Mouse (Mus musculus): ENCODE measurements at regions not wholly inside any gene's neighbourhood (a gene's known extent, or its start where the extent isn't known, plus 50 kb on each side); places are given as distances from the start of the nearest gene placed in this dataset.

DNA sequence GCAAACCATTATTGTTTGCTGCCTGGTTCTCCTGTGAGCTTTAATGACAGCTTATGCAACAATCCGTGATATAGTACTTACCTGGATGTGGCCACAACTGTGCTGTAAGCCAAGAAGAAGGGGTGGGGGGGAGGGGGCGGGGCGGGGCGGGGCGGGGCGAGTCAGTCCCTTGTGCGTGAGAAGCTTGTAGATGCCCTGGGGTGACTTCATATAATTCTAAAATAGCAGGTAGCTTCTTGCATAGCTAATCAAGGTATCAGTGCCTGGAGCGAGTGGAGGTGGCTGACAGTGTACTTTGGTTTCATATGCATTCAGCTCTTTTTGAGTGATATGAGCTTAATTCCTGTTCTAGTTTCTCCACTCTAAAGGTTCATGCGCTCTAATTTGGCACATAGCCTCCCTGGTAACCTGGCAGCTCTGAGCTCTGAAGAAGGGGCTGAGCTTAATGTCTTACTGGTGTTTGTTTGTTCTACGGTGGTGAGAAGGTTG lies 280.8 kb downstream of the Klf5 start:
- no peak for DNase-seq (ENCODE audit: low read depth, low spot score)
- CTCF ChIA-PET: interaction anchor here (0.7 to 2.2 kb wide), 4 partner anchors 11 to 281 kb away, joined by 3 to 9 read pairs (median 4); partner anchors contain the start of gene Klf5
- H3K27me3 ChIP-seq: no peaks in the 10 kb centered on the region
- ATAC-seq: no peak
- no peak for TF ChIP-seq CTCF (IDR thresholded peaks at IDR 0.05)
- POLR2A ChIA-PET: interaction anchor here (0.7 kb wide), 1 partner anchor 137 kb away, joined by 3 read pairs; no protein-coding TSS in a partner anchor
- in situ Hi-C loops (cut with MboI; ENCODE audit: low pct_unique_long_range_greater_than_20kb): no loop called here

DNA sequence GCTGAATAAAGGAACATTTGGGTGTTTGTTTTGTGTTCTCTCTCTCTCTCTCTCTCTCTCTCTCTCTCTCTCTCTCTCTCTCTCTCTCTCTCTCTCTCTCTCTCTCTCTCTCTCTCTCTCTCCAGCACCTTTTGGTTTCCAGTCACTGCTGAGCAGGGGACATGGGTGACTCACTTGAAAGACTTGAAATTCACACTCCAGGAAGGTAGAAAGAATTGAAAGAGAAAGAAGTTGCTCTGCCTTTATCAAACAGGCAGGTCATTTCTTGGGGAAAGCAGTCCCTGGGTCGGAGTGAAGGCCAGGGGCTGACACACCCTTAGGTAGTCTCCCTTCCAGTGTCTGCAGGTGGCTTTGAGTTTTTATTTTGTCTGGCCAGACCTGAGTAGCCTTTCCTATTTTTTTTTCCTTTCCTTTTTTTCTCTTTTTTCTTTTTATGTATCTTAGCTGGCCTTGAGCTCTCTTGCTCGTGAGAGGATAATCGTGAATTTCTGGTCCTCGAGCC lies 281.3 kb downstream of the Klf5 start:
- no peak for DNase-seq (ENCODE audit: low read depth, low spot score)
- no peaks in the 10 kb centered on the region for H3K27me3 ChIP-seq
- CTCF ChIA-PET: interaction anchor here (1.2 to 2.2 kb wide), 2 partner anchors 11 to 43 kb away, joined by 3 to 9 read pairs; no protein-coding TSS in a partner anchor
- TF ChIP-seq CTCF (IDR thresholded peaks at IDR 0.05): no peak
- POLR2A ChIA-PET: no interaction called here
- in situ Hi-C loops (cut with MboI; ENCODE audit: low pct_unique_long_range_greater_than_20kb): no loop called here
- ATAC-seq: no peak

DNA sequence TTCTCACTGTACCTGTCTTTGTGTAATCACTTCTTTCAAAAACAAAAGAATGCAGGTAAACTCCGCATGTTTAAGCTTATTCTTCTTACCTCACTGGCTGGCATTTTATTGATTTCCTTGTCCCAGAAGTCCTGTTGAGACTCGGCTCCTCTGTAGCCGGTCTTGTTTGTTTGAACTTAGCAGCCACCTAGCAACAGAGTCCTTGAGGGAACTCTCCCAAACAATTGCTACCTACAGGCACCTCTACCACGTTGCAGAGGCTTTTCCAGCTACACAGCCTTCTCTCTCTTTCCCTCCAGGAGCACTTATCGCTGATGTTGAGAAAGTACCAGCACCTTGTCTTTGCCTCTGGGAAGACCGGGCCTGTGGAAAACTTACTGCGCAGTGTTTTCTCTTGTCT lies 285.7 kb downstream of the Klf5 start:
- DNase-seq (ENCODE audit: low read depth, low spot score) (no peak), ATAC-seq (no peak)
- ChIA-PET POLR2A (no interaction called here), CTCF (no interaction called here)
- TF ChIP-seq CTCF (IDR thresholded peaks at IDR 0.05): no peak
- in situ Hi-C loops (cut with MboI; ENCODE audit: low pct_unique_long_range_greater_than_20kb): no loop called here
- no peaks in the 10 kb centered on the region for H3K27me3 ChIP-seq

DNA sequence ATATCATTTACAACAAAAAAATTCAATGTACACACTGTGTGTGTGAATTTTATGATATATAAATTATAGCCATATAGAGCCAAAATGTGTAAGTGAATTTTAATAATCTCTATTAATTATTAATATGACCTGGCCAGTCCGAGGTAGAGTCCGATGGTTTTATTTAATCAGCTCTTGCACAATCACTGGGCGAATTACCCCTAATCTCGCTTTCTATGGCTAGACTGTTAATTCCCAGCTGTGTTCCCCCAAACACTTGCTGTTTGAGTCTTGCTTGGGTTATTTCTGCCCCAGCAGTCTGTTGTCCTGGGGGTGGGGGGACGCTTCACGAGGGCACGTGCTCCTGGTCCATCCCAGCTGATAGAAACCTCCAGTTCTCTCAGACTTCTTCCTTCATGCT lies 287.5 kb downstream of the Klf5 start:
- no peak for TF ChIP-seq CTCF (IDR thresholded peaks at IDR 0.05)
- DNase-seq (ENCODE audit: low read depth, low spot score): no peak
- in situ Hi-C loops (cut with MboI; ENCODE audit: low pct_unique_long_range_greater_than_20kb): no loop called here
- POLR2A ChIA-PET: no interaction called here
- H3K27me3 ChIP-seq: no peaks in the 10 kb centered on the region
- no peak for ATAC-seq
- CTCF ChIA-PET: interaction anchor here (1.4 kb wide), 2 partner anchors 10 to 11 kb away, joined by 3 to 4 read pairs; no protein-coding TSS in a partner anchor

DNA sequence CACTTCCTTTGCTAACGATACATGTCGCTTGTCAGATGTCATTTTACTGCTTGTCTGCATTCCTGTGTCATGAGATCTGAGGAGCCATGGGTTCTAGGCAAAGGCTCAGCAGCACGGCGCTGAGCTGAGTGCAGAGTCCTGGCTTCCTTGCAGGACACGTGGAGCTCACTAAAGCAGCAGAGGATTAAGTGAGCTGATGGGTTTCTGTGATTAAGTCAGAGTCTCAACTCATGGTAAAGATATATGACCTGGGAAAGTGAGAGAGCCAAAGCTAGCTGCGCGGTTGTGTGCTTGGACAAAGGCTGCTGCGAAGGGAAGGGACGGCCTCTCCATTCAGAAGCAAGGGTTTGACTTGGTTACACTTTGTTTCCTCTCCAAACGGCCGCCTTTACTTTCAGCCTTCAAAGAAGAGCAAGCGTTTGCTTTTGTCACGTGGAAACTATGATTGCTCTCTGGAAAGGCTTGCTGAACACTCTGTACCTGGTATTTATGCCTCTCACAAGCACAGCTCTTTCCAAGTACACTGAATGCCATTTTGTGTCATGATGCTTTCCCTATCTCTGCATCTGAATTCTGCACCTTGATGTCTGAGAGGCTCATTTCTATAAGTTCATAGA lies 292.5 kb downstream of the Klf5 start:
- ChIA-PET CTCF (interaction anchor here (1.4 to 2.5 kb wide), 2 partner anchors 12 to 15 kb away, joined by 3 to 9 read pairs; no protein-coding TSS in a partner anchor), POLR2A (no interaction called here)
- no peaks in the 10 kb centered on the region for H3K27me3 ChIP-seq
- in situ Hi-C loops (cut with MboI; ENCODE audit: low pct_unique_long_range_greater_than_20kb): no loop called here
- TF ChIP-seq CTCF (IDR thresholded peaks at IDR 0.05): no peak
- ATAC-seq: no peak
- DNase-seq (ENCODE audit: low read depth, low spot score): no peak

DNA sequence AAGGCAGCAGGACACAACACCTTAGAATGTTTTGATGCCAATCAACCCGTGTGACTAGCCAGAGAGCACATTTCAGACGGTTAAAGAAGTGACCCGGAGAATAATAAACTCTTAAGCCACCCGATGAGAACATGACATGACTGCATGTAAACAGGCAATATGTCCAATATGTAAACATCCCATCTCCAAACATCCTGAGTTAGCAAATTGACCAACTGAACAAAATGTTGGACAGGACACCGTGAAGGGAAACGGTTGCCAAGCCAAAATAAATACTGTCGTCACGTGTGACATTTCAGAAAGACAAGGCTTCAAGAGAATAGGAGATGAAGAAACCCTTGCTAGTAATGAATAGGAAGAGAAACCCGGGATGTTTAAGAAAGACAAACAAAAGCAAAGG lies 294.4 kb downstream of the Klf5 start:
- in situ Hi-C loops (cut with MboI; ENCODE audit: low pct_unique_long_range_greater_than_20kb): no loop called here
- POLR2A ChIA-PET: no interaction called here
- ATAC-seq (no peak), DNase-seq (ENCODE audit: low read depth, low spot score) (no peak)
- no peak for TF ChIP-seq CTCF (IDR thresholded peaks at IDR 0.05)
- H3K27me3 ChIP-seq: no peaks in the 10 kb centered on the region
- CTCF ChIA-PET: no interaction called here

DNA sequence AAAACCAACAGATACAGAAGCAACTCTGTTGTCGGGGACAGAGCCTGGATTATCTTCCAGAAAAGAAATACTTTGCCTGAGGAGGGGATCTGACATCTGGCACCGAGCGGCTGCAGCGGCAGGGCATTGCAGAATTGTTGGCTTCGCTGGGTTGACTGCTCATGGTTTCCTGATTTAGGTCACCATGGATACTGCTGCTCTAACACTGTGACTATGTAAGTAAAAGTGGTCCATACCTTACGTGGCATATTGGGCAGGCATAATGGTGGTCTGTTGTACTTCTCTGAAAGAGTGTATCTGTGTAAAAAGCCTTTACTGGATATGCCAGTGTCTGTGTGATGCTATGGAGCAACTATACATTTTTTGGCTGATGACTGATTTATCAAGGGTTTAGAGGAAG lies 295.4 kb downstream of the Klf5 start:
- in situ Hi-C loops (cut with MboI; ENCODE audit: low pct_unique_long_range_greater_than_20kb): no loop called here
- ATAC-seq (no peak), DNase-seq (ENCODE audit: low read depth, low spot score) (no peak)
- TF ChIP-seq CTCF (IDR thresholded peaks at IDR 0.05): no peak
- H3K27me3 ChIP-seq: no peaks in the 10 kb centered on the region
- POLR2A ChIA-PET: no interaction called here
- CTCF ChIA-PET: no interaction called here

DNA sequence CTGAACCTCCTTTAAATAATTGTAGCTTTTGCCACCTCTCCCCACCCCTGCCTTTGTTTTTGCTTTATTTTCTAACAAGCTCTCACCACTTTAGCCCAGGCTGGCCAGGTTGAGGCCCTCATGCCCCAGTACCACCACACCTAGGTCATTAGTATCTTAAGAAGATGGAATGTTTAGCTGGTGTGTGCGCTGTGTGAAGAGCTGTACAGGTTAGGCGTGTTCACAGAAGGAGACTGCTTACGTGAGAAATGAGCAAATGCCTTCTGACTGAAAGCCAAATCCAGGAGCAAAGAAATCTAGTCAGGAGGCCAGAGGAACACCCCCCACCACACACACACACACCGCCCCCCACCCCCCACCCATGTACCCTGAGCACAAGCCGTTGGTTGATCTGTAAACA lies 303.4 kb downstream of the Klf5 start:
- TF ChIP-seq CTCF (IDR thresholded peaks at IDR 0.05): no peak
- ATAC-seq: no peak
- no peaks in the 10 kb centered on the region for H3K27me3 ChIP-seq
- in situ Hi-C loops (cut with MboI; ENCODE audit: low pct_unique_long_range_greater_than_20kb): no loop called here
- CTCF ChIA-PET: interaction anchor here (0.6 to 1.0 kb wide), 2 partner anchors 29 to 289 kb away, joined by 3 read pairs; no protein-coding TSS in a partner anchor
- POLR2A ChIA-PET: interaction anchor here (0.6 kb wide), 2 partner anchors 9 to 289 kb away, joined by 3 to 5 read pairs; no protein-coding TSS in a partner anchor
- no peak for DNase-seq (ENCODE audit: low read depth, low spot score)

DNA sequence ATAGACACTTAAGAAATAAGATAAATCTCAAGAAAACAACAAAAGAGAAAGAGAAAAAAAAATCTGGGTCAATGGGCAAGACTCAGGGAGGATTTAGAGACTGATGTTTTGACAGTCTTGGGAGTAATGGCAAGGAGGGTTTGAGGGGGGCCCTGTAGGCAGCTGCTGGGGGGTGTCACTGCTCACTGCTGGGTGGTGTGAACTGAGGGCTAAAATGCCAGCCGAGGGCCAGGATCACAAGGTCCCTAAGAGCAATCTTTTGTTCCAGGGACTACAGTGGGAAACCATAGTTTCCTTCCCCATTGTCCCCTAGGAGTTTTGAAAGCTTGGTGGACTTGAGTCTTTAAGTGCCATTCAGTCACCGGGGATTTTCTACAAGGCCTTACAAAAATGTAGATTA lies 304.8 kb downstream of the Klf5 start:
- no peak for DNase-seq (ENCODE audit: low read depth, low spot score)
- POLR2A ChIA-PET: no interaction called here
- CTCF ChIA-PET: no interaction called here
- H3K27me3 ChIP-seq: no peaks in the 10 kb centered on the region
- ATAC-seq: no peak
- no peak for TF ChIP-seq CTCF (IDR thresholded peaks at IDR 0.05)
- in situ Hi-C loops (cut with MboI; ENCODE audit: low pct_unique_long_range_greater_than_20kb): no loop called here

DNA sequence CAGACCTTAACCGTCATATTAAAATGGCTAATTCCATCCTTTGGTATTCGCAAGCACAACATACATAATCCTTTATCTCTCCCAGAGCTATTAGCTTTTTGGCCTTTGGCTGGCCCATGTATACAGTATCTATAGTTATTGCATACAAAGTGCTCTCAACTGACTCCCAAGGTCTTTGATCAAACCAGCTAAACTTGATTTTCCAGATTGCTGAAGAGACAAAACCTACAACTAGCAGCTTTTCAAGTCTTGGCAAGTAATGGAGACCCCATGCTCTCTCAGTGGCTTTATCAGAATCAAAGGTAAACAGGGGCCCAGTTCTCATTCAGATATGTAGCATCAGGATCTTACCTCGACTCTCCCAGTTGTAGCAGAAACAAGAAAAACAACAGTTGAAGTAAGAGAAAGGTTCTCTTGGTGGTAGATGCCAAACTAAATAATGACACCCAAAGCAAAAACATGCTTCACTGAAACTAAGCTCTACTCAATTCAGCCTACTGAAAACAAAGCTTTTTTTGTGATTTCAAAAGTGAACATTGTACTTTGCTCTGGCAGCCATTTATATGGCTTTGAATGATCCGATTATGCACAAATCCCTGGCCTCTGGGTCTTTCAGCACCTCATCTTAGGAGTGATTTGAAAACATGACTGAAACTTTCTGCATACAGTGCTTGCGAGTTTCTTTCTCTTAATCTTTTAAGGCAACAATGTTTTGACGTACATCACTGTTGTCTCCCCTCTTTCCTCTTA lies 307.0 kb downstream of the Klf5 start:
- no peak for TF ChIP-seq CTCF (IDR thresholded peaks at IDR 0.05)
- ChIA-PET CTCF (interaction anchor here (0.7 kb wide), 1 partner anchor 15 kb away, joined by 3 read pairs; no protein-coding TSS in a partner anchor), POLR2A (no interaction called here)
- in situ Hi-C loops (cut with MboI; ENCODE audit: low pct_unique_long_range_greater_than_20kb): no loop called here
- no peaks in the 10 kb centered on the region for H3K27me3 ChIP-seq
- DNase-seq (ENCODE audit: low read depth, low spot score) (no peak), ATAC-seq (no peak)

DNA sequence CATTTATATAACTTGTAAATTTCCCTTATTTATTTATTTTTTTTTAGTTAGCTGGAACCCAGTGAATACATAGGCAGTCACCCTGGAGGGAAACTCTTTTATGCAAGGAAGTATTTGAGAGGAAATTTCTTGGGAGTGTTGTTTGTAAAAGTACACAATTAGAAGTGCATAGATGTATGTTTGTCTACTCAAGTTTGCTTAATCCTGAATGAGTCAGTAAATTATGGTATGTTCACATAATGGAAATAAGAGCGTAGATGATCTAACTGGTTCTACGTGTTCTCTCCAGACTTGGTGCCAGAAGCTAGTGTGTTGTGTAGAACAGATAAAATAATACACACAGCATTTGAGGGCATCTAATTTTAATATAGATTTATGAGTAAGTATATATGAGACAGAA lies 310.5 kb downstream of the Klf5 start:
- CTCF ChIA-PET: interaction anchor here (1.3 kb wide), 1 partner anchor 12 kb away, joined by 3 read pairs; no protein-coding TSS in a partner anchor
- ATAC-seq: no peak
- DNase-seq (ENCODE audit: low read depth, low spot score): no peak
- POLR2A ChIA-PET: interaction anchor here (0.6 kb wide), 1 partner anchor 10 kb away, joined by 4 read pairs; no protein-coding TSS in a partner anchor
- TF ChIP-seq CTCF (IDR thresholded peaks at IDR 0.05): no peak
- no peaks in the 10 kb centered on the region for H3K27me3 ChIP-seq
- in situ Hi-C loops (cut with MboI; ENCODE audit: low pct_unique_long_range_greater_than_20kb): no loop called here

All from Patski (cell line).